Mouse (Mus musculus): Measurements from ENCODE around the gene Cd7. TPM values are rescaled to one million over a fixed set of nuclear protein-coding genes. Genes with fewer than 3 reads are reported as not detected.
A peak's percentile ranks its signal among the peaks of the same experiment; 100 is the strongest.
"Not testable (repeated sequence)": the region's sequence is repeated elsewhere in the genome, so short reads cannot be mapped to it uniquely, and the experiment has no call there.

Gene Cd7
- polyA plus RNA-seq, 1 experiment from 2014 or later: 0.50 TPM

DNA sequence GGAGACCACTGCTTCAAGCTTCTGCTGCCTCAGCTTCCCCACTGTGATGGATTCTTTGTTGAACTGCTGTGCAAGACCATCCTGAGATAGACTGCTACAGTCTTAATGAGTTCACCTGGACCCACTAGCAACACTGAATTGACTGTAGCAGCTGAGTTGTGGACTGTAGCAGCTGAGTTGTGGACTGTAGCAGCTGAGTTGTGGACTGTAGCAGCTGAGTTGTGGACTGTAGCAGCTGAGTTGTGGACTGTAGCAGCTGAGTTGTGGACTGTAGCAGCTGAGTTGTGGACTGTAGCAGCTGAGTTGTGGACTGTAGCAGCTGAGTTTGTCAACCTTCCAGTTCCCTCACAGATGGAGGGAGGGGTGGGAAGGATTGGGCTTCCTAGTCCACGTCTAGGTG is 3.8 kb upstream of the Cd7 start:
- not testable (repeated sequence) for H3K27me3 ChIP-seq; H3K4me2 ChIP-seq (replicated peaks); H3K4me1 ChIP-seq (replicated peaks); H3K36me3 ChIP-seq; H3K27ac ChIP-seq; H3K4me3 ChIP-seq (replicated peaks); ATAC-seq; H3K9me3 ChIP-seq; H3K9ac ChIP-seq (replicated peaks)
- 50% methylated on average over 1 of the region's 1 CpGs for WGBS

- Histone ChIP-seq H3K36me3 (no peaks in the 10 kb centered on the region), H3K4me3 (replicated peaks) (no peak overlapping the region), H3K4me2 (replicated peaks) (no peak overlapping the region), H3K27ac (no peak overlapping the region), H3K9ac (replicated peaks) (no peak overlapping the region), H3K27me3 (0 out of 2 replicates have a peak, but pooled peaks cover 8% of the 10 kb centered on the region), H3K4me1 (replicated peaks) (no peaks in the 10 kb centered on the region), H3K9me3 (no peaks in the 10 kb centered on the region)
- WGBS: 81% methylated on average over 4 of the region's 4 CpGs
- no peak for ATAC-seq
Measured at GRCm38 (mm10) chr11:121042480-121042879, 3.3 kb upstream of the Cd7 start.

GRCm38 (mm10) chr11:121041636-121042035 is 2.4 kb upstream of the Cd7 start:
- Histone ChIP-seq H3K4me1 (replicated peaks) (no peaks in the 10 kb centered on the region), H3K9ac (replicated peaks) (no peak overlapping the region), H3K36me3 (no peaks in the 10 kb centered on the region), H3K9me3 (no peaks in the 10 kb centered on the region), H3K4me3 (replicated peaks) (no peak overlapping the region), H3K27me3 (0 out of 2 replicates have a peak, but pooled peaks cover 8% of the 10 kb centered on the region), H3K4me2 (replicated peaks) (no peak overlapping the region), H3K27ac (no peak overlapping the region)
- no peak for ATAC-seq
- WGBS: 64% methylated on average over 4 of the region's 4 CpGs

GRCm38 (mm10) chr11:121041212-121041611 is 2.0 kb upstream of the Cd7 start:
- H3K9me3 ChIP-seq: no peaks in the 10 kb centered on the region
- WGBS: 5% methylated on average over 4 of the region's 4 CpGs
- no peak overlapping the region for H3K9ac ChIP-seq (replicated peaks)
- H3K4me1 ChIP-seq (replicated peaks): no peaks in the 10 kb centered on the region
- no peak overlapping the region for H3K4me3 ChIP-seq (replicated peaks)
- no peak for ATAC-seq
- H3K4me2 ChIP-seq (replicated peaks): no peak overlapping the region
- H3K36me3 ChIP-seq: no peaks in the 10 kb centered on the region
- H3K27me3 ChIP-seq: 0 out of 2 replicates have a peak, but pooled peaks cover 8% of the 10 kb centered on the region
- H3K27ac ChIP-seq: no peak overlapping the region

DNA sequence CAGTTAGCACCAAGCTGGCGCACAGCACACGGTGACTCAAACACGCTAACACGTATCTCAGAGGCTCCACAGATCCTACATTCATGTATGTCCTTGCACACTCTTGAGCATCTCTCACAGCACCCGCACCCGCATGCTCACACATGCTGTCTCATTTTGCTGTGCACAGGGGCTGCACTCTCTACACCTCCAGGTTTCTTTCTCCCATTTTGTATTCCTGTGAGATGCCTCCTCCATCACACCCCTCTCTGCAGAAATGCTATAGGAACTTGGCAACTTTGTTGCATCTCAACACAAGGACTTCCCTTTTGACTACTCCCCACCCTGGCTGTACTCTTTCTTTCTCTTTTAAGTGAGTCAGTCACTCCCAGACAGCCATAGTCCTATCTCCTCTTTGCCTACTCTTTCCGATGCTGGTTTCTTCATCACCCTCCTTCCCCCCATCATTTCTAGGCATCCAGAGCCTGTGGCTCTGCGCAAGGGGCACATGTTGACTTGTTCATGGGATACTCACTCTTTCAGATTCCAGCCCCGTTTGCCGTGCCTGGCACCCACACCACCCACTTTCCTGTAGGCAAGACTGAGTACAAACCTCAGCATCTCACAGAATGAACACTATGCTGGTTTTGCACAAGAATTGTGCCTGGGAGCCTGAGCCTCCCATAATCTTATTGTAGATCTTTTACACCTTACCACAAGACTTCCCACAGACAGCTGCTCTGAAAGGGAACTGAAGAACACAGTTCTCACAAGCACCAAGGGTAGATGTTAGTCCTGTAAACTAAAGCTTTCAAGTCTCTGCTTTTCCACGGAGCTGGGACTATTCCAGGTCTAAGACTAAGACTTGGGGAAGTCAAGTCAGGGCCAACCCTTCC is 615 bp downstream of the Cd7 start:
- no peak overlapping the region for H3K9ac ChIP-seq (replicated peaks)
- H3K27ac ChIP-seq: no peak overlapping the region
- 0 out of 2 replicates have a peak, but pooled peaks cover 4% of the 10 kb centered on the region for H3K27me3 ChIP-seq
- WGBS: 92% methylated on average over 11 of the region's 11 CpGs
- H3K9me3 ChIP-seq: no peaks in the 10 kb centered on the region
- no peak overlapping the region for H3K4me2 ChIP-seq (replicated peaks)
- no peak for ATAC-seq
- no peak overlapping the region for H3K4me3 ChIP-seq (replicated peaks)
- H3K4me1 ChIP-seq (replicated peaks): no peaks in the 10 kb centered on the region
- H3K36me3 ChIP-seq: no peaks in the 10 kb centered on the region

DNA sequence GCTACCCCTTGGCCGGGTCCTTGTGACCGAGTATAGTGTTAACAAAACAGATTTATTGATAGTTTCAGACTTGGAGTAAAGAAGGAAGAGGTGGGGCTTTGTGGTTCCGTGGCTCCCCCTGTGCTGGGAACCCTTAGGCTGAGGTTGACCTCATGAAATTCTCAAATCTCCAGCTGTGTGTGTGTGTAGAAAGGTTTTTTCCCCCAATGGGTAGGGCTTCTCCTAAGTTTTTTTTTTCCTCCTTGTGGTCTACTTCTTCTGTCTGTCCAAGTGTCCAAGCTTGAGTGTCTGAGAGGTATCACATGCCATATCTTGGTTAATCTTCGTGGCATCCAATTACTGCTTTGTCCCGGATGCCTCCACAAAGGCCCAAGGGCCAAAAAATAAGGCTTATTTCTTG is 6.1 kb downstream of the Cd7 start:
- ATAC-seq: no peak
- H3K9me3 ChIP-seq: no peaks in the 10 kb centered on the region
- H3K27ac ChIP-seq: no peak overlapping the region
- no peaks in the 10 kb centered on the region for H3K27me3 ChIP-seq
- 92% methylated on average over 5 of the region's 5 CpGs for WGBS
- no peak overlapping the region for H3K4me3 ChIP-seq (replicated peaks)
- H3K4me1 ChIP-seq (replicated peaks): no peaks in the 10 kb centered on the region
- no peaks in the 10 kb centered on the region for H3K36me3 ChIP-seq
- no peak overlapping the region for H3K4me2 ChIP-seq (replicated peaks)
- no peak overlapping the region for H3K9ac ChIP-seq (replicated peaks)

DNA sequence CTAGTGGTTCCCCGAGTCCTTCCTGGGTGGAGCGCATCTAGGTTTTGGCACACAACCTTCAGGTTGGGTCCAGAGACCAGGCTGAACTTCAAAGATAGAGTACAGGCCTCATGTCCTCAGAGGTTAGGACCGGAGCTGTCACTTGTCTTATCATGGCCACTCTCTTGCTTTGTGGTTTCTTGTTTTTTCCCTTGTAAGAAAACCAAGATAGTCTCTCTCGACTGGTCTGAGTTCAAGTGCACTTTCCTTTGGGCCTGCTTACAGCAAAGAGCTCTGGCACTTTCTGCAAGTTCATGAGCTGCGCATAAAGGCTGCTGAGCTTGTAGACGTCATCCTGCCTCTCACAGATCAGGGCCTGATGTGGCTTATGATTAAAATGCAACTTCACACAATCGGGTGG is 12.0 kb downstream of the Cd7 start:
- Histone ChIP-seq H3K27me3 (no peaks in the 10 kb centered on the region), H3K27ac (no peak overlapping the region), H3K9me3 (no peaks in the 10 kb centered on the region), H3K4me3 (replicated peaks) (no peak overlapping the region), H3K4me2 (replicated peaks) (no peak overlapping the region), H3K36me3 (no peaks in the 10 kb centered on the region), H3K9ac (replicated peaks) (no peak overlapping the region), H3K4me1 (replicated peaks) (no peaks in the 10 kb centered on the region)
- WGBS: 87% methylated on average over 7 of the region's 7 CpGs
- ATAC-seq: no peak

- no peak overlapping the region for H3K4me3 ChIP-seq (replicated peaks)
- no peak overlapping the region for H3K4me2 ChIP-seq (replicated peaks)
- H3K4me1 ChIP-seq (replicated peaks): no peaks in the 10 kb centered on the region
- no peaks in the 10 kb centered on the region for H3K9me3 ChIP-seq
- ATAC-seq: no peak
- no peak overlapping the region for H3K9ac ChIP-seq (replicated peaks)
- no peaks in the 10 kb centered on the region for H3K36me3 ChIP-seq
- H3K27me3 ChIP-seq: no peaks in the 10 kb centered on the region
- 74% methylated on average over 6 of the region's 6 CpGs for whole genome bisulfite sequencing
- H3K27ac ChIP-seq: no peak overlapping the region
Measured at GRCm38 (mm10) chr11:121024163-121024562, 15.1 kb downstream of the Cd7 start.

- no peaks in the 10 kb centered on the region for H3K27me3 ChIP-seq
- H3K9ac ChIP-seq (replicated peaks): no peak overlapping the region
- no peak overlapping the region for H3K4me2 ChIP-seq (replicated peaks)
- H3K36me3 ChIP-seq: no peaks in the 10 kb centered on the region
- WGBS: 85% methylated on average over 5 of the region's 5 CpGs
- no peaks in the 10 kb centered on the region for H3K9me3 ChIP-seq
- no peak for ATAC-seq
- H3K4me3 ChIP-seq (replicated peaks): no peak overlapping the region
- no peaks in the 10 kb centered on the region for H3K4me1 ChIP-seq (replicated peaks)
- no peak overlapping the region for H3K27ac ChIP-seq
Measured at GRCm38 (mm10) chr11:121019501-121019900, 19.7 kb downstream of the Cd7 start.

- ATAC-seq: peak; percentile 70; the same call in 1 of the 2 replicates
- no peak overlapping the region for H3K4me3 ChIP-seq (replicated peaks)
- H3K9me3 ChIP-seq: no peaks in the 10 kb centered on the region
- no peaks in the 10 kb centered on the region for H3K27me3 ChIP-seq
- H3K27ac ChIP-seq: no peak overlapping the region
- H3K4me1 ChIP-seq (replicated peaks): no peaks in the 10 kb centered on the region
- no peak overlapping the region for H3K4me2 ChIP-seq (replicated peaks)
- no peaks in the 10 kb centered on the region for H3K36me3 ChIP-seq
- 43% methylated on average over 3 of the region's 3 CpGs for WGBS
- no peak overlapping the region for H3K9ac ChIP-seq (replicated peaks)
Measured at GRCm38 (mm10) chr11:121017703-121018102, 21.5 kb downstream of the Cd7 start.

GRCm38 (mm10) chr11:121015472-121015871 is 23.7 kb downstream of the Cd7 start:
- H3K9ac ChIP-seq (replicated peaks): no peak overlapping the region
- no peak overlapping the region for H3K27ac ChIP-seq
- WGBS: 76% methylated on average over 6 of the region's 6 CpGs
- H3K4me1 ChIP-seq (replicated peaks): no peaks in the 10 kb centered on the region
- no peaks in the 10 kb centered on the region for H3K36me3 ChIP-seq
- no peak overlapping the region for H3K4me3 ChIP-seq (replicated peaks)
- no peaks in the 10 kb centered on the region for H3K9me3 ChIP-seq
- no peak for ATAC-seq
- H3K27me3 ChIP-seq: no peaks in the 10 kb centered on the region
- H3K4me2 ChIP-seq (replicated peaks): no peak overlapping the region

DNA sequence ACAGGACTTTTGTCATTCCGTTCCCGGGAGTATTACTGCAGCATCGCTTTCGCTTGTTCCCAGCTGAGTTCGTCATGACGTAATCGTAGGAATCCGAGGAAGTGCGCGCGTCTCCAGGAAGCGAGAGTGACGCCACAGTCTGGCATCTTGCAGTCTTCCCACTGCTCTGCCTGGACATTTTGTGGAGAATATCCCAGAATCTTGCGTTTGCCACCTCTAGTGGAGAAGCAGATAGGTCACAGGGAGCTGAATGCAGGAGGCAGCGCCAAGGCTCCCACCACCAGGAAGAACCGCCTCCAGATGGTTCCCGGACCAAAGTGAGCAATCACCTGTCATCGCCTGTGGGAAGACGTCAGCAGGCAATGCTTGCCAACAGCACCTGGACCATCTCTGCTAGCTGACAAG is 24.3 kb downstream of the Cd7 start:
- Histone ChIP-seq H3K27ac (no peak overlapping the region), H3K9me3 (no peaks in the 10 kb centered on the region), H3K4me1 (replicated peaks) (no peaks in the 10 kb centered on the region), H3K4me2 (replicated peaks) (peak overlapping the region; percentile 22), H3K9ac (replicated peaks) (no peak overlapping the region), H3K27me3 (no peaks in the 10 kb centered on the region), H3K4me3 (replicated peaks) (no peak overlapping the region; the same call in 1 of the 2 replicates), H3K36me3 (no peaks in the 10 kb centered on the region)
- ATAC-seq: no peak
- 64% methylated on average over 19 of the region's 19 CpGs for WGBS

DNA sequence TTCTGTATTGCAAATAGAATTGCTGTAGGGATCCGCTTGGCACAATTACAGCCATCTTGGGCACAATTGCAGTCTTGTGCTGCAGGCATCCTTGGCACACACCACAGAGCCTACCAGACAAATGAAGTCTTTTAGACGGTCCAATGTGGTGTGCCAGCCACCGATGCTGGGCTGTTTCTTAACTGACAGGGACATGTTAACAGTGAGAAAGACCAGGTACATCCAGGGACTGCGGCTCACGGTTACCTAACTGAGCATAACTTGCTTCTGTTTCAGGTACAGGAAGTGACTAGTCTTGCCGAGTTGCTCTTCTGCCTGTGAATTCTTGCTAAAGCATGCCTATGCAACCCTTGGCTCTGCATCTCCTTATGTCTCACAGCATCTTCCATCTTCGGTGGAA is 25.6 kb downstream of the Cd7 start:
- Histone ChIP-seq H3K36me3 (no peaks in the 10 kb centered on the region), H3K4me2 (replicated peaks) (no peak overlapping the region), H3K4me3 (replicated peaks) (no peak overlapping the region), H3K4me1 (replicated peaks) (no peaks in the 10 kb centered on the region), H3K9me3 (no peaks in the 10 kb centered on the region), H3K27me3 (no peaks in the 10 kb centered on the region), H3K27ac (no peak overlapping the region), H3K9ac (replicated peaks) (no peak overlapping the region)
- no peak for ATAC-seq
- 92% methylated on average over 7 of the region's 7 CpGs for WGBS
